ENCODE assay signal across 23 mouse cellular contexts in the genomic region with DNA sequence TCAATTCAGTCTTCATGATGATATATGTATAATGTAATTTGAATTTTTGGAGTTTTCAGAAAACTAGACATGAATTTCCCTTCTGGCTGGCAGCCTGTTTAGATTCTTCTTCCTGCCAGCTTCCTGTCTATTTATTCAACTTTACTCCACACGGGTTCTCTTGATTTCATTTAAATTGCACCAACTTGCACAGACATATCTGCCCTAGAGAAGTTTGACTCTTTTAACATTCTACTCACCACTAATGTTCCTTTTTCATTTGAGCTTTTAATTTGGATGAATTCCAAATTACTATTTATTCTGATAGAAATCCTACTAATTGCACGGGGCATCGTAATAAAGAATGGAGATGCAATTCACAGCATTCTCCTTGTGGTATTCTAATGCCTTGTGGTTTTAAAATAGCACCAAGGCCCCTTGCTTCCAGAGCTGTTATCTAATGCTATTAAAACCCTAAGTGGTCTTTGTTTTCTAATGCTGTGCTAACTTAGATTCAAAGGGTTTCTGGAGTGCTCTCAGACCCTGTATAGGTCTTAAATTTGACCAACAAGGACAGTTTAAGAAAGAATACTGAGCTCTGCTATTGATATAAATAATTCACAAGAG.
"Had no signal": no experiment of that assay in that cellular context is flagged by ENCODE, and none has a peak within 500 bp of the region (broad histone marks: within the 10 kb centered on the region; RNA-seq: fewer than 3 reads in every experiment).

No protein-coding gene starts in this region.

- H3K4me2 ChIP-seq: kidney, embryonic 15.5 days; limb, embryonic 12.5 days; limb, embryonic 15.5 days; liver, embryonic 11.5 days; lung, embryonic 14.5 days; neural tube, embryonic 12.5 days; neural tube, embryonic 15.5 days had no signal

- H3K27me3 ChIP-seq: kidney, embryonic 15.5 days; limb, embryonic 12.5 days; limb, embryonic 15.5 days; megakaryocyte, embryonic 14.5 days; neural tube, embryonic 12.5 days; neural tube, embryonic 15.5 days had no signal

- H3K27ac ChIP-seq: kidney, embryonic 15.5 days; limb, embryonic 12.5 days; limb, embryonic 15.5 days; liver, embryonic 14.5 days; midbrain, embryonic 10.5 days; neural tube, embryonic 12.5 days; neural tube, embryonic 15.5 days; stomach, postnatal 0 days had no signal

- H3K4me1 ChIP-seq: kidney, embryonic 15.5 days; limb, embryonic 12.5 days; limb, embryonic 15.5 days; midbrain, embryonic 10.5 days; neural tube, embryonic 12.5 days; neural tube, embryonic 15.5 days had no signal

- ATAC-seq: liver, postnatal 0 days; lung, postnatal 0 days had no signal

- H3K9ac ChIP-seq: kidney, embryonic 15.5 days; limb, embryonic 12.5 days; limb, embryonic 15.5 days; liver, embryonic 14.5 days; liver, postnatal 0 days; lung, embryonic 14.5 days; neural tube, embryonic 12.5 days; neural tube, embryonic 15.5 days had no signal

- H3K36me3 ChIP-seq: kidney, embryonic 15.5 days; limb, embryonic 12.5 days; limb, embryonic 15.5 days; midbrain, embryonic 10.5 days; neural tube, embryonic 12.5 days; neural tube, embryonic 15.5 days had no signal

- H3K4me3 ChIP-seq: kidney, embryonic 15.5 days; limb, embryonic 12.5 days; limb, embryonic 15.5 days; megakaryocyte, embryonic 14.5 days; midbrain, embryonic 10.5 days; neural tube, embryonic 12.5 days; neural tube, embryonic 15.5 days had no signal

- H3K9me3 ChIP-seq: kidney, embryonic 15.5 days; limb, embryonic 12.5 days; limb, embryonic 15.5 days; midbrain, embryonic 10.5 days; neural tube, embryonic 12.5 days; neural tube, embryonic 15.5 days had no signal

- DNase-seq: kidney, postnatal 10 days; kidney, postnatal 4 days; left cerebral cortex, postnatal 4 days; liver, postnatal 0 days; lung, embryonic 14.5 days; midbrain, embryonic 14.5 days; right cerebral cortex, adult 18-20 months; right cerebral cortex, postnatal 14 days; right cerebral cortex, postnatal 4 days; thymus, adult 2 months; thymus, postnatal 14 days; thymus, postnatal 4 days had no signal
